Mouse (Mus musculus) liver, postnatal 0 days (tissue): Measurements from ENCODE around the gene Hnrnpa2b1.
A peak's percentile ranks its signal among the peaks of the same experiment; 100 is the strongest.
"Not testable (repeated sequence)": the region's sequence is repeated elsewhere in the genome, so short reads cannot be mapped to it uniquely, and the experiment has no call there.

Experiments used
- CTCF ChIP-seq: sonication (generic); IDR thresholded peaks from 2 replicates; pipeline ENCODE4 v1.5.1; 2016; ENCODE audit warnings: antibody characterized with exemption, low read depth
- EP300 ChIP-seq: IDR thresholded peaks from 2 replicates; pipeline ENCODE4 v1.6.1; 2016; ENCODE audit warnings: antibody characterized with exemption, low read depth, mild to moderate bottlenecking

GRCm38 (mm10) chr6:51484556-51484955, 14.9 kb upstream of the Hnrnpa2b1 start:
- TF ChIP-seq CTCF, result peak; percentile 14; the same call in 1 of the 2 replicates
- TF ChIP-seq EP300, result not testable (repeated sequence)
